Mouse (Mus musculus) ZHBTc4 (cell line): ENCODE data around the gene Myo1c.

Experiments
- DNase-seq: peaks from one replicate; pipeline ENCODE4 v3.0.0-alpha.2; 2011; ENCODE audit warnings: low read depth, low spot score

Gene Myo1c

DNA sequence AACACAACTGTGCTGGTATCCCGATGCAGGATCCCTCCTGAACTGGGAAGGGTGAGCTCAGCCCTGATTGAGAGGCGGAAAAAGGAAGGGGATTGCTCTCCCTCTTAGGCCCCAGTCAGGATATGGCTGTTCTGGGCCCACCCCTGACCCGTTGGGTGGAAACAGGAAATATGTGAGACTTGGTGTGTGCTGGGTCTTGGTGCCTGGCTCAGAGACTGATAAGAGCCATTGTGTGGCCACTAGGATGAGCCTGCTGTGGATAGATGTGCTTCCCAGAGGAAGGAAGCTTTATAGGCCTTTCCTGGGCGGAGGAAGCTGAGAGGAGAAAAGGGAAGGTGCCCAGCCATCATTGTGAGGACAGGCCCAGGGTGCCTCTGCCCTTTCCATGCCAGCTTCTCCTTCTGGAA is 1.1 kb upstream of the Myo1c start:
- DNase-seq: no peak

DNA sequence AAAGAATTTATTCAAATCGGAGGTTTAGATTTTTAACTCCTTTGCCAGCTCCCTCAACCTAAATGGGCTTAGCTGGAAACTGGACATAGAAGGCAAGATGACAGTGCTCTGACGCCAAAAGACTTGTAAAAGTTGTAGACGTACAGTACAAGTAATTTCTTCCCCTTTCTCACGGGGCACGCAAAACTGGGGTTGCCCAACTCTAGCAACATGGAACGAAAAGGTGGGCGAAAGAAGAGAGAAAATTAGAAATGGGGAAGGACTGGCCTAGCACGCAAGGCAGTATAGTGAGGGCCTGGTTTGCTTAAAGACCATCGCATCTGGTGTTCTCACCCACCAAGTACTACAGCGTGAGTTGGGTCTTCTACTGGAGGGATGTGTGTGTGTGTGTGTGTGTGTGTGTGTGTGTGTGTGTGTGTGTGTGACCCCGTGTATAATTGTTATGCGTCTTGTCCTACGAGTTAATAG is 688 bp downstream of the Myo1c start:
- no peak for DNase-seq

- DNase-seq: peak; percentile 77
Measured at GRCm38 (mm10) chr11:75651426-75652221, 1.3 kb downstream of the Myo1c start.

GRCm38 (mm10) chr11:75652222-75652941 is 2.1 kb downstream of the Myo1c start:
- peak; percentile 62 for DNase-seq

GRCm38 (mm10) chr11:75652942-75653684 is 2.8 kb downstream of the Myo1c start:
- DNase-seq: peak; percentile 28

DNA sequence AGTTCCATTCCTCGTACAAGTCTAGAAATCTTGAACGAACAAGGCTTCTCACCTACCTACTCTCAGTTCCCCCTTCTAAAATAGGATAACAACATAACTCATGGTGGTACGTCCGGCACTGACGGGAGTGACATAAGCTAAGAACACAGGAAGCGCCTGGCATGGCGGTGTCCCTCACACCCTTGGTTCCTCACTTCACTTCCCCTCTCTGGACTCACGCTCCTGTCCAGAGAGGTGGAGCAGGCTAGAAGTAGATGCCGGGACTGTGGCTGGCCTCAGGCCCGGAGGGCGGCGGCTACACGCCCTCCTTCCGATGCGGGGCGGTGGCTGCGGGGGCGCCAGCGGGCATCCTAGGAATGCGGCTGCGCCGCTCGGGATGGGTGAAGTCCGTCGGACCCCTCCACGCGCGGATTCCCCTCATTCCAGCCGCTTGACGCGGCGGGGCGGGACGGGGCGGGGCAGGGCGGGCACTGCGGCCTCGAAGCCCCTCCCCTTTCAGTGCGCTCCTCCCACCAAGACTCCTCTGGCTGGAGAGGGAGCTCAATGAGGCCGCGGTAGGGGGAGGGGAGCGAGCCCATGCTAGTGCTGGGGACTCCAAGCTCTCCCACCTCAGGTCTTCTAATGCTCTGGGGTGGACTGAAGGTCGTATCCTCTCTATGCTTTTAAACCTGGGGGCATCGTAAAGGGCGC is 3.6 kb downstream of the Myo1c start:
- peak; percentile 97 for DNase-seq

DNA sequence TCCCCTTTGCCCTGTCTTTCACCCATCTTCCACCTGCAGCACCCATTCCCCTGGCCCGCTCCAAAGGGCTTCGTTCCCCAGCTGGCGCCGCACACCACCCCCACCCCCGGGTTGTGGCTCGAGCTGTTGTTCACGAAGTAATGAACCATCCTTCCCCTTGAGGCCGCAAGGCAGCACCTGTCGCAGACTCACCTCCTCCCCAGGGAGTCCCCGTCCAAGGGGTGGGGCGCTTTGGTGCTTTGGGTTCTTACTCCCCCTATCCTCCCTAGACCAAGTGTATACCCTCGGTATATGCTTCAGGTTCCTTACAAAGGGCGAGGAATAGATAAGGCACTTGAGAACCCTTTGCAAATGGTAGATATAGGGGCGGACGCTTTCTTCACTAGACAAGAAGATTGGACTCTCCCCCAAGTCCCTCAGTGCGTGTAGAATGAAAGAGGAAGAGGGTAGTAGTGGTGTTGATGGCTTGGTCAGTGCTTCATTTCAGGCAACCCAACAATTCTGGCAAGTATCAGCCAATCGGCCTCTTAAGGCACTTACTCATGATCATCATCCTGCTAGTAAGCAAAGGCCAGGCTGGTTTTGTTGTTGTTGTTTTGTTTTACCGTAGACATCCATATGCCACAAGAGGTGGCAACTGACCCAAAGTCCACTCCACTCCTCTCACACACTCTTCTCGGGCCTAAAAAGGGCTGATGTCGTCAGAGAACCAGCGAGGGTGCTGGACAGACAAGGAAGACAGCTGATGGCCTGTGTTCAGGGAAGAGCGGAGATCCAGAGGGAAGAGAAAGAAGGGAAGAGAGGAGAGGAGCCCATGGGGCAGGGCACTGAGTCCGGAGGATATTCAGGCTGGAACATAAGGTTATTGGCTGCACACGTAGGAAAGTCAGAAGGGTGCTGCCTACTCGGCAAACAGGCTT is 4.4 kb downstream of the Myo1c start:
- DNase-seq: no peak

DNA sequence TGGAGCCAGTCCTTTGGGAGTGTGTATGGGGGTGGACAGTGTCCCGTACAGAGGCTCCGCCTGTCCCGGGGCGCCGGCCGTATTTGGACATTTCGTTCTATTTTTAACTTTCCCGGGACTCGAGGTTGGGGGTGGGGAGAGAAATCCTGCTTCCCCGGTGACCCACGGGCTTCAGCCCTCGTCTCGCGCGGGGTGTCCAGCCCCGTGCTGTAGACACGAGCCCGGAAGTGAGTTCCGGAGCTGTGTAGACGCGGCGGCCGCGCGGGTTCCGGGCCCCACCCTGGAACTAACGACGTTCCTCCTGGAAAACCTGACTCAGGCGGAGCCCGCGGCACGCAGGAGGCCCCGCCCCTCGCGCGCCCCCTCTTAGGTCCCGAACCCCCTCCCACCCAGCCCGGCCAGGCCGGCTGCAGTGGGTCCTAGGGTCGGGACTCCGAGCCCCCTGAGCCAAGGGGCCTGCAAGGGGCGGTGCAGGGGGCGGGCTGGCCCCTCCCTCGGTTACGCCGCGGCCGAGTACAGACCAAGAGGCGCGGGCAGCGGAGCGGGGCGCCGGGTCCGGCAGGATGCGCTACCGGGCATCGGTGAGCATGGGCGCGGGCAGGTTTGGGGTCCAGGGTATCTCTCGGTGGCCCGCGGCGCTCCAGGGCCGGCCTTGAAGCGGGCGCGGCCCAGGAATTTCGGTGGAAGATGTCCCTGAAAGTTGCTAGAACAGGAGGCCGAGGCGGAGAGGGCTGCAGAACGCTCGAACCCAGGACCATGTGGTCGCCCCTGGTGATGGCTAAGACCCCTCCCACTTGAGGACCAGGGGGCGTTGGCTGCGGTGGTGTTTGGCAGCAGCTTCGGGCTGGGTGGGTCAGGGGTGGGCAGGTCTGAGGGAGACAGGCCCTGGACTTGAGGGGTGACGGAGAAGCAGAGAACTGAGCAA is 5.6 kb downstream of the Myo1c start:
- DNase-seq: peak; percentile 69

GRCm38 (mm10) chr11:75656621-75657590 is 6.6 kb downstream of the Myo1c start:
- peak; percentile 77 for DNase-seq

DNA sequence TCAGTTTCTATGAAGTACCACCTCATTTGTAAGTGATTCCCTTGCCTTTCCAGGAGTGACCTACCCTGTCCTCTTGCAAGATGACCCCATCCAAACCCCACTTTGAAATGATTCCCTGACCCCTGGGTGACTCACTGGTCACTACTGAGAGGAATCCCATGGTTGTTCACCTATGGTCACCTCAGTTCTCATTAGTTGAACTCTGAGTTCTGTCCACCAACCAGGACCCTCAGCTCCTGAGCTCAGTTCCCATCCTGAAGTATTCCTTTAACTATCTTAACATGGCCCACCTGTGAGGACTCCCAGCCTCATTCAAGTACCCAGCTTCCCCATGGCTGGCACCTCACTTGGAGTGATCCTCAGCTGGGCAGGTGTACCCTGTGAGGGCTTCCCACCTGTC is 7.5 kb downstream of the Myo1c start:
- no peak for DNase-seq

- DNase-seq: no peak
Measured at GRCm38 (mm10) chr11:75658311-75658710, 8.0 kb downstream of the Myo1c start.

GRCm38 (mm10) chr11:75658996-75659750 is 8.9 kb downstream of the Myo1c start:
- no peak for DNase-seq

- no peak for DNase-seq
Measured at GRCm38 (mm10) chr11:75660081-75660590, 9.8 kb downstream of the Myo1c start.

DNA sequence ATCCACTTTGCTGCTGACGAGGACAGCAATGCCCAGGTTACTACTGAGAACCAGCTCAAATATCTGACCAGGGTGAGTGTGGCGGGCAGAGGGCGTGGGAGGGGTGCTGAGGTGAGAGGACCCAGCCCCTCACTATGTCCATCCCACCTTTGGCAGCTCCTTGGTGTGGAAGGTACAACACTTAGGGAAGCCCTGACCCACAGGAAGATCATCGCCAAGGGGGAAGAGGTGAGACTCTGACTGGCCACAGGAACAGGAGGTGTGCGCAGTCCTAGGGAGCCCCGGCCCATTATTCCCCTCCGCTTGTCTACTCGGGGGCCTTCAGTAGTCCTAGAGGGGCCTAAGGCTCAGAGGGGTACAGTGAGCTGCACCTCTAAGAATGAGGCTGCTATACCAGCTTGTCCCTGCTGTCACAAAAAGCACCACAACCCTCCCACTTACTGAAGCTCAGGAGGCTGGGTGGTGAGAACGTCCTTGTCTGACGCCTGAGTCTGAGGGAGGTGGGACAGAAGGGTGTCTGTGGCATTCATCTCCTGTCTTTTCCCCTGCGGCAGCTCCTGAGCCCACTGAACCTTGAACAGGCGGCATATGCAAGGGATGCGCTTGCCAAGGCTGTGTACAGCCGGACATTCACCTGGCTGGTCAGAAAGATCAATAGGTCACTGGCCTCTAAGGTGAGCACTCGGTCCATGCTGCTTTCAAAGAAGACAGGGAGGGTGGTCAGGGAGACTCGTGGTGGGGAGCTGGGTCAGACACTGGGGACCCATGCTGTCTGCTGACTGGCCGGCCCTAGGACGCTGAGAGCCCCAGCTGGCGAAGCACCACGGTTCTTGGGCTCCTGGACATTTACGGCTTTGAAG is 10.9 kb downstream of the Myo1c start:
- DNase-seq: no peak

DNA sequence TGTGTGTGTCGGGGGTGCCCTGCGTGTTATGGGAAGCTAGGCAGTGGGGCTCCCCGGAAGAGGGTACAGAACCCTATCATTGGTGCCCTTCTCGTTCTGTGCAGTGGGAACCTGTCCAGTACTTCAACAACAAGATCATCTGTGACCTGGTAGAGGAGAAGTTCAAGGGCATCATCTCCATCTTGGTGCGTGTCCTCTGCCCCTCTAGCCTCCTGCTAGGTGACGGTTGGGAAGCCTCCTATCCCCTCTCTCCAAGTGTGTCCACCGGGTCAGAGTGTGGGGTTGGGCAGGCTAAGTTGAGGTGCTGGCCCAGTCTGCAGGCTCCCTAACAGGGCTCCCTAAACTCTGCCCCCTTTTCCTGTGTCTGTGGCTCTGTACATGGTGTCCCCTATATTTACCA is 11.8 kb downstream of the Myo1c start:
- no peak for DNase-seq

GRCm38 (mm10) chr11:75666296-75666695 is 16.0 kb downstream of the Myo1c start:
- no peak for DNase-seq
